ENCODE assay signal across 8 mouse cellular contexts in the genomic region with DNA sequence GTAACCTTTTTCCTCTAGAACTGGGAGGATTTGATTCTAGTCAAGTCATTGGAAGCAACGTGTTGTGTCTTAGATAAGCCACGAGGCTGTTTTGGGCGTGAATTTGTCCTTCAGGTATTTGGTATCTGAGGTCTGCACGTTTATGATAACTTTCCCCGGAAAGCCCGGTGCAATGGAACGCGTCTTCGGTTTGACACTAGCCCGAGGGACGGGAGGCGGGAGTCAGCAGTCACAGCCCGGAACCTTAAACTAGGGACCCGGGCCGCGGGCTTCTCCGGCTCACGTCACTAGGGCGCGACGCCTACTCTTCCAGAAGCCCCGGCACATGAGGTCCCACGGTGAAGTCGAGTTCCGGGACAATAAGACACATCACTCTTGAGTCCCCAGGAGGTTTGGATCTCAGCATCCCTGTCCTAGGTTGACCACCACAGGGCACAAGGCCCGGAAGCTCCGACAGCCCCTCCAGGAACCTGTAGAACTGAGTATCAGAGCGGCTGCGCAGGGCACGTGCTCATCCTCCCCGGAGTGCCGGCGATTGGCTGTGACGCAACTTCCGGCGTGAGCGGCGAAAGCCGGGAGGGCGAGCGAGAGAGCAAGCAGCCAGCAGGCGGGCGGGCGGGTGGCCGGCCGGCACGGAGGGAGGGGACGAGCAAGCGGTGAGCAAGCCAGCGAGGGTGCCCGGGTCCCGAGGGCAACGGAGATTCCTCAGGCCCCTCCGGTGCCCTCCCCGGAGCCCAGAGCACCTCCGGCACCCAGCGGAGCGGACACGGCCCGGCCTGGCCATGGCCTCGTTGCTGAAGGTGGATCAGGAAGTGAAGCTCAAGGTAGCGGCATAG. TPM values are rescaled to one million over a fixed set of nuclear protein-coding genes. Genes with fewer than 3 reads are reported as not detected.
DNase-seq lines count a peak whose midpoint lies in the region; ATAC-seq and TF ChIP-seq lines count a peak whose summit lies in the region.

Gene Psme3 (plus strand): TSS at position 549 of the 836 bp plus-strand sequence.

- peaks cover 31% of the 10 kb centered on the region for H3K79me3 ChIP-seq in C2C12 (ENCODE audit: low read depth)

- TF ChIP-seq POLR2A in brain, embryonic 14.5 days (IDR thresholded peaks at IDR 0.05; ENCODE audit: borderline replicate concordance, extremely low read depth, insufficient read depth, insufficient read length, poor library complexity, severe bottlenecking), result peak; percentile 95

- peak; percentile 93 for ATAC-seq in heart, embryonic 12.5 days (ENCODE audit: insufficient number of reproducible peaks, low FRiP score)
- ATAC-seq in kidney, postnatal 0 days (replicated peaks; ENCODE audit: low FRiP score, low read depth), result peak; percentile 90
- ATAC-seq in liver, embryonic 11.5 days (replicated peaks; ENCODE audit: low FRiP score), result peak; percentile 92
- peak; percentile 93 for ATAC-seq in stomach, embryonic 14.5 days (ENCODE audit: insufficient number of reproducible peaks, insufficient read depth, low FRiP score, low read depth)

- peak; percentile 97 for DNase-seq in brain, embryonic 14.5 days (ENCODE audit: low read depth)
- DNase-seq in kidney, postnatal 0 days (ENCODE audit: low spot score), result peak; percentile 95
- DNase-seq in liver, embryonic 11.5 days (ENCODE audit: low spot score), result peak; percentile 95
- DNase-seq in naive thymus-derived CD4-positive, alpha-beta T cell, adult 2 months (ENCODE audit: low read depth), result peak; percentile 92

- H3K36me3 ChIP-seq in C2C12 (ENCODE audit: control insufficient read depth, insufficient read depth), result peaks cover 36% of the 10 kb centered on the region
- peaks cover 63% of the 10 kb centered on the region for H3K36me3 ChIP-seq in erythroblast, embryonic 14.5 days (ENCODE audit: control insufficient read depth)
- H3K36me3 ChIP-seq in heart, embryonic 12.5 days, result peaks cover 34% of the 10 kb centered on the region
- H3K36me3 ChIP-seq in kidney, postnatal 0 days (ENCODE audit: insufficient read depth, low read length), result peaks cover 21% of the 10 kb centered on the region
- peaks cover 23% of the 10 kb centered on the region for H3K36me3 ChIP-seq in liver, embryonic 11.5 days (ENCODE audit: control insufficient read depth, insufficient read depth, low read length)
- peaks cover 27% of the 10 kb centered on the region for H3K36me3 ChIP-seq in stomach, embryonic 14.5 days (ENCODE audit: control insufficient read depth, insufficient read depth, low read length)

- H3K4me2 ChIP-seq in heart, embryonic 12.5 days, result peak within 1 kb of the TSS; percentile 90
- H3K4me2 ChIP-seq in kidney, postnatal 0 days (ENCODE audit: low read length), result peak within 1 kb of the TSS; percentile 76
- peak within 1 kb of the TSS; percentile 90 for H3K4me2 ChIP-seq in liver, embryonic 11.5 days
- H3K4me2 ChIP-seq in stomach, embryonic 14.5 days (replicated peaks; ENCODE audit: low read depth, low read length), result peak within 1 kb of the TSS; percentile 91

- H3K79me2 ChIP-seq in C2C12 (ENCODE audit: control insufficient read depth, insufficient read depth), result peaks cover 49% of the 10 kb centered on the region

- no peak for TF ChIP-seq CTCF in C2C12 (IDR thresholded peaks at IDR 0.05; ENCODE audit: control insufficient read depth, insufficient read depth, insufficient read length)
- TF ChIP-seq CTCF in brain, embryonic 14.5 days (IDR thresholded peaks at IDR 0.05; ENCODE audit: borderline replicate concordance, extremely low read depth, insufficient read depth, insufficient read length), result no peak
- TF ChIP-seq CTCF in kidney, postnatal 0 days (IDR thresholded peaks at IDR 0.05; ENCODE audit: low read depth), result no peak

- peak within 1 kb of the TSS; percentile 100 for H3K4me3 ChIP-seq in C2C12 (ENCODE audit: insufficient read depth, poor library complexity, severe bottlenecking)
- peak within 1 kb of the TSS; percentile 74 for H3K4me3 ChIP-seq in erythroblast, embryonic 14.5 days (replicated peaks)
- peak within 1 kb of the TSS; percentile 92 for H3K4me3 ChIP-seq in heart, embryonic 12.5 days
- peak within 1 kb of the TSS; percentile 93 for H3K4me3 ChIP-seq in kidney, postnatal 0 days (replicated peaks; ENCODE audit: low read depth, low read length)
- H3K4me3 ChIP-seq in liver, embryonic 11.5 days (ENCODE audit: low read depth, low read length), result peak within 1 kb of the TSS; percentile 98
- H3K4me3 ChIP-seq in stomach, embryonic 14.5 days (ENCODE audit: low read depth, low read length), result peak within 1 kb of the TSS; percentile 99

- H3K4me1 ChIP-seq in erythroblast, embryonic 14.5 days (ENCODE audit: control insufficient read depth), result peaks cover 73% of the 10 kb centered on the region
- H3K4me1 ChIP-seq in heart, embryonic 12.5 days (replicated peaks), result peaks cover 12% of the 10 kb centered on the region
- peaks cover 4% of the 10 kb centered on the region for H3K4me1 ChIP-seq in kidney, postnatal 0 days (replicated peaks; ENCODE audit: insufficient read depth, low read length)
- peaks cover 13% of the 10 kb centered on the region; the same call in 1 of the 2 replicates for H3K4me1 ChIP-seq in liver, embryonic 11.5 days (replicated peaks; ENCODE audit: control insufficient read depth, insufficient read depth, low read length)
- H3K4me1 ChIP-seq in stomach, embryonic 14.5 days (ENCODE audit: control insufficient read depth, insufficient read depth, low read length), result peaks cover 6% of the 10 kb centered on the region

- H3K27ac ChIP-seq in heart, embryonic 12.5 days (ENCODE audit: poor library complexity, severe bottlenecking), result peak within 1 kb of the TSS; percentile 82
- peak within 1 kb of the TSS; percentile 77 for H3K27ac ChIP-seq in kidney, postnatal 0 days
- peak within 1 kb of the TSS; percentile 99 for H3K27ac ChIP-seq in liver, embryonic 11.5 days (ENCODE audit: low read depth, low read length)
- H3K27ac ChIP-seq in stomach, embryonic 14.5 days (ENCODE audit: low read length), result peak within 1 kb of the TSS; percentile 76

- under 1% methylated on average over 62 of the region's 62 CpGs for WGBS in heart, embryonic 12.5 days
- under 1% methylated on average over 62 of the region's 62 CpGs for WGBS in kidney, postnatal 0 days
- WGBS in liver, embryonic 11.5 days, result under 1% methylated on average over 62 of the region's 62 CpGs
- WGBS in stomach, embryonic 14.5 days, result under 1% methylated on average over 58 of the region's 62 CpGs

- 0 out of 2 replicates have a peak, but pooled peaks cover 3% of the 10 kb centered on the region for H3K9me3 ChIP-seq in erythroblast, embryonic 14.5 days (ENCODE audit: control insufficient read depth, low read length)
- H3K9me3 ChIP-seq in heart, embryonic 12.5 days (replicated peaks), result no peaks in the 10 kb centered on the region
- H3K9me3 ChIP-seq in kidney, postnatal 0 days (replicated peaks; ENCODE audit: low read length), result no peaks in the 10 kb centered on the region
- no peaks in the 10 kb centered on the region for H3K9me3 ChIP-seq in liver, embryonic 11.5 days (ENCODE audit: control insufficient read depth, low read length)
- no peaks in the 10 kb centered on the region for H3K9me3 ChIP-seq in stomach, embryonic 14.5 days (ENCODE audit: control insufficient read depth, low read depth, low read length)

- no peaks in the 10 kb centered on the region for H3K27me3 ChIP-seq in C2C12 (ENCODE audit: control insufficient read depth, insufficient read depth, insufficient read length)
- H3K27me3 ChIP-seq in erythroblast, embryonic 14.5 days (ENCODE audit: control insufficient read depth), result no peaks in the 10 kb centered on the region
- no peaks in the 10 kb centered on the region for H3K27me3 ChIP-seq in heart, embryonic 12.5 days (replicated peaks)
- no peaks in the 10 kb centered on the region for H3K27me3 ChIP-seq in kidney, postnatal 0 days (ENCODE audit: insufficient read depth, low read length)
- no peaks in the 10 kb centered on the region for H3K27me3 ChIP-seq in liver, embryonic 11.5 days (replicated peaks; ENCODE audit: control insufficient read depth, insufficient read depth, low read length)
- no peaks in the 10 kb centered on the region for H3K27me3 ChIP-seq in stomach, embryonic 14.5 days (ENCODE audit: control insufficient read depth, insufficient read depth, low read length)

- peak within 1 kb of the TSS; percentile 78 for H3ac ChIP-seq in C2C12 (ENCODE audit: control insufficient read depth, insufficient read length, low read depth)

- peak within 1 kb of the TSS; percentile 96 for H3K9ac ChIP-seq in heart, embryonic 12.5 days
- peak within 1 kb of the TSS; percentile 86 for H3K9ac ChIP-seq in kidney, postnatal 0 days (ENCODE audit: low read depth, low read length)
- peak within 1 kb of the TSS; percentile 92 for H3K9ac ChIP-seq in liver, embryonic 11.5 days (ENCODE audit: low read depth, low read length)
- H3K9ac ChIP-seq in stomach, embryonic 14.5 days (replicated peaks; ENCODE audit: low read depth, low read length), result peak within 1 kb of the TSS; percentile 72

TF ChIP-seq in C2C12, 6 proteins besides CTCF, POLR2A, EP300 and RAD21:
- TF ChIP-seq MYOD1 (IDR thresholded peaks at IDR 0.05; ENCODE audit: control insufficient read depth, insufficient read length, low read depth) (no peak), MAX (IDR thresholded peaks at IDR 0.05) (peak; percentile 99), USF1 (IDR thresholded peaks at IDR 0.05; ENCODE audit: low read depth) (peak; percentile 84), CEBPB (IDR thresholded peaks at IDR 0.05; ENCODE audit: low read depth) (peak; percentile 64), FOSL1 (IDR thresholded peaks at IDR 0.05; ENCODE audit: insufficient read depth, low read length, poor library complexity, severe bottlenecking) (no peak), MYOG (IDR thresholded peaks at IDR 0.05; ENCODE audit: control insufficient read depth, extremely low read depth, insufficient read length) (no peak)
TF ChIP-seq in C2C12: peak in this region for 3.

RNA-seq across cellular contexts. Expression of gene Psme3, which starts in this region (rescaled TPM):
- 89.9 TPM for polyA plus RNA-seq in C2C12 (2012; fragmentation: generic; extraction: Trizol)
- polyA plus RNA-seq in brain, embryonic 14.5 days (2012; rRNA removed), result 126 and 149 TPM in 2 replicates
- polyA plus RNA-seq in erythroblast, embryonic 14.5 days (2012), result 22.5 and 26.2 TPM in 2 replicates
- polyA plus RNA-seq in heart, embryonic 12.5 days (2016; fragmentation: Nextera tagmentation; extraction: Ambion mirVana), result 131 and 136 TPM in 2 replicates
- 102 and 104 TPM in 2 replicates for polyA plus RNA-seq in kidney, postnatal 0 days (2015; fragmentation: Nextera tagmentation; extraction: Ambion mirVana)
- 201 and 221 TPM in 2 replicates for polyA plus RNA-seq in liver, embryonic 11.5 days (2014; fragmentation: Nextera tagmentation; extraction: Ambion mirVana)
- polyA plus RNA-seq in stomach, embryonic 14.5 days (2014; fragmentation: Nextera tagmentation; extraction: Ambion mirVana), result 84.6 and 96.2 TPM in 2 replicates

Comparison
In these comparisons a context has a peak if more than half of its experiments do, and no peak if none do; other contexts are left out.
1. Peak in every context shown above with its lines: DNase-seq, ATAC-seq, H3K4me3 ChIP-seq and H3K27ac ChIP-seq.